11 mouse cellular contexts compared by ENCODE assay signal in the genomic region with DNA sequence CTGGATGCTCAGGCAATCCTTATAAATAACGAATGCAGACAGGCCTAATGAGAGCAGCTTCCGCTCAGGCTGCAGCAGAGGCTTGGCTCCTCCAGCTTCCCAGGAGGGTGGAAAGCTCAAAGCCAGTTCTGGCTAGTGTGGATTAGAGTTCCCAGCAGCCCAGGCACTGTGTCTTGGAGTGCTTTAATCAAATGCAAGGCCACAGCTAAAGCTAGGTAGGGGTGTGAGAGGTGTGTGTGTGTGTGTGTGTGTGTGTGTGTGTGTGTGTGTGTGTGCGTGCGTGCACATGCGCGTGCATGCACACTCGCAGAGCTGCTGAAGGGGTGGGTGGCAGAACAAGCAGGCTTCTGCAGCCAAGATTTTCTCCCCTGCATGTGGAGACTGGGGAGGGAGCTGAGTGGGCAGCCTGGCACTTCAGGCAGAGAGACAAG. TPM values are rescaled to one million over a fixed set of nuclear protein-coding genes. Genes with fewer than 3 reads are reported as not detected.
DNase-seq lines count a peak whose midpoint lies in the region; ATAC-seq and TF ChIP-seq lines count a peak whose summit lies in the region.
"Had no signal": no experiment of that assay in that cellular context is flagged by ENCODE, and none has a peak within 500 bp of the region (broad histone marks: within the 10 kb centered on the region; RNA-seq: fewer than 3 reads in every experiment).

No protein-coding gene starts in this region.

- DNase-seq in left cerebral cortex, adult 11 months (ENCODE audit: low spot score) = peak; percentile 22
- no peak for DNase-seq in left cerebral cortex, postnatal 10 days (ENCODE audit: extremely low spot score in 1 of 2, low spot score in 2 of 2)
- DNase-seq in embryonic facial prominence, embryonic 10.5 days (ENCODE audit: low spot score) = no peak
- peak; percentile 48 to 61 for DNase-seq in left cerebral cortex, postnatal 14 days (ENCODE audit: low spot score in 2 of 2)
- DNase-seq in right cerebral cortex, postnatal 10 days (ENCODE audit: low spot score in 2 of 2) = peak; percentile 51 to 55
- no peak for DNase-seq in thymus, postnatal 0 days (ENCODE audit: low spot score)
- no peak for DNase-seq in stomach, postnatal 0 days (ENCODE audit: low spot score)
- DNase-seq in urinary bladder, postnatal 4 days (ENCODE audit: low spot score in 2 of 2) = no peak

- H3K27me3 ChIP-seq in embryonic facial prominence, embryonic 10.5 days (replicated peaks; ENCODE audit: low read depth, poor library complexity, severe bottlenecking) = no peaks in the 10 kb centered on the region
- no peaks in the 10 kb centered on the region for H3K27me3 ChIP-seq in stomach, postnatal 0 days (ENCODE audit: control insufficient read depth, insufficient read depth, low read length)
- H3K27me3 ChIP-seq: limb, embryonic 15.5 days; stomach, embryonic 15.5 days had no signal

- intact Hi-C loops in left cerebral cortex, postnatal 10 days (cut with DNase I) = no loop called here
- intact Hi-C loops in left cerebral cortex, postnatal 14 days (cut with DNase I) = no loop called here

- ATAC-seq in stomach, postnatal 0 days (ENCODE audit: low FRiP score, low TSS enrichment) = no peak

- WGBS in embryonic facial prominence, embryonic 10.5 days = 79% methylated on average over 7 of the region's 7 CpGs
- 79% methylated on average over 7 of the region's 7 CpGs for WGBS in stomach, postnatal 0 days

- H3K36me3 ChIP-seq in embryonic facial prominence, embryonic 10.5 days (replicated peaks) = no peaks in the 10 kb centered on the region
- no peaks in the 10 kb centered on the region for H3K36me3 ChIP-seq in stomach, postnatal 0 days (ENCODE audit: control insufficient read depth, insufficient read depth, low read length)
- H3K36me3 ChIP-seq: limb, embryonic 15.5 days; stomach, embryonic 15.5 days had no signal

- H3K4me3 ChIP-seq in embryonic facial prominence, embryonic 10.5 days = no peak overlapping the region
- no peak overlapping the region for H3K4me3 ChIP-seq in stomach, postnatal 0 days (ENCODE audit: low read depth, low read length)
- H3K4me3 ChIP-seq: limb, embryonic 15.5 days; stomach, embryonic 15.5 days had no signal

- no peak overlapping the region for H3K9ac ChIP-seq in stomach, postnatal 0 days (ENCODE audit: low read length)
- H3K9ac ChIP-seq: limb, embryonic 15.5 days; stomach, embryonic 15.5 days had no signal

- H3K9me3 ChIP-seq in embryonic facial prominence, embryonic 10.5 days = no peaks in the 10 kb centered on the region
- H3K9me3 ChIP-seq in stomach, postnatal 0 days (ENCODE audit: control insufficient read depth, low read length) = no peaks in the 10 kb centered on the region
- H3K9me3 ChIP-seq: limb, embryonic 15.5 days; stomach, embryonic 15.5 days had no signal

- H3K27ac ChIP-seq in embryonic facial prominence, embryonic 10.5 days (replicated peaks) = peak overlapping the region; percentile 10; the same call in 1 of the 2 replicates
- H3K27ac ChIP-seq in stomach, postnatal 0 days (replicated peaks) = no peak overlapping the region
- H3K27ac ChIP-seq: limb, embryonic 15.5 days; stomach, embryonic 15.5 days had no signal

- peaks cover 5% of the 10 kb centered on the region for H3K4me1 ChIP-seq in embryonic facial prominence, embryonic 10.5 days
- no peaks in the 10 kb centered on the region for H3K4me1 ChIP-seq in stomach, postnatal 0 days (replicated peaks; ENCODE audit: control insufficient read depth, insufficient read depth)
- H3K4me1 ChIP-seq: limb, embryonic 15.5 days; stomach, embryonic 15.5 days had no signal

- no peak for TF ChIP-seq EP300 in stomach, postnatal 0 days (optimal IDR thresholded peaks at IDR 0.05)

- no peak for TF ChIP-seq CTCF in stomach, postnatal 0 days (IDR thresholded peaks at IDR 0.05; ENCODE audit: low read depth)

- H3K4me2 ChIP-seq in stomach, postnatal 0 days (replicated peaks; ENCODE audit: low read depth) = no peak overlapping the region
- H3K4me2 ChIP-seq: limb, embryonic 15.5 days; stomach, embryonic 15.5 days had no signal

RNA-seq across cellular contexts. Expression of a gene that starts 11.4 kb away (rescaled TPM):
- under 1 TPM; 0.41 to 0.45 TPM for total RNA-seq in left cerebral cortex, postnatal 10 days (2021)
- polyA plus RNA-seq in embryonic facial prominence, embryonic 10.5 days (2016; fragmentation: Nextera tagmentation; extraction: Ambion mirVana) = not detected in 2 replicates
- total RNA-seq in left cerebral cortex, postnatal 14 days (2021) = under 1 TPM; 0.32 to 0.66 TPM
- polyA plus RNA-seq in thymus, postnatal 0 days (2015; fragmentation: Nextera tagmentation; extraction: Ambion mirVana) = 0.25 and 0.44 TPM in 2 replicates
- polyA plus RNA-seq in stomach, postnatal 0 days (2015; fragmentation: Nextera tagmentation; extraction: Ambion mirVana) = 1.2 and 1.4 TPM in 2 replicates
- polyA plus RNA-seq: forebrain, embryonic 11.5 days had no signal

Comparison
In these comparisons a context has a peak if more than half of its experiments do, and no peak if none do; other contexts are left out.
1. DNase-seq: peak in left cerebral cortex, adult 11 months (single experiment), left cerebral cortex, postnatal 14 days (2 of 2) and right cerebral cortex, postnatal 10 days (2 of 2); none in left cerebral cortex, postnatal 10 days (0 of 2), embryonic facial prominence, embryonic 10.5 days (single experiment), thymus, postnatal 0 days (single experiment), stomach, postnatal 0 days (single experiment) and urinary bladder, postnatal 4 days (0 of 2).